Mouse (Mus musculus) erythroblast, adult 5-6 weeks (primary cell): ENCODE results near the gene Ccnb1ip1. TPM values are rescaled to one million over a fixed set of nuclear protein-coding genes. Genes with fewer than 3 reads are reported as not detected.

Experiments used
- ATAC-seq: replicated peaks from 2 replicates; pipeline ENCODE4 v1.8.0; 2016; ENCODE audit warnings: moderate number of reproducible peaks, mild to moderate bottlenecking, moderate TSS enrichment, inconsistent platforms; ENCODE audit not compliant: poor library complexity, low FRiP score, severe bottlenecking
- total RNA-seq, 2 experiments: library from RNA; stranded (forward) in 1 of 2; stranded (reverse) in 1 of 2; fragments of 150-400 nt in 1 of 2; fragments of 200-764, 138-1000 nt in 1 of 2; gene quantifications; 2 replicates each; pipeline versions ENCODE4 v1.2.3 to v1.2.4; 2015 to 2017; ENCODE audit warnings: low replicate concordance in 2 of 2

Gene Ccnb1ip1
- total RNA-seq, 2 experiments from 2014 or later: not detected

- ATAC-seq: peak; percentile 100
Observed at GRCm38 (mm10) chr14:50785251-50785637, 22.3 kb downstream of the Ccnb1ip1 start, which contains the start of gene Ttc5. Gene Ttc5, minus strand, starts transcription at chr14:50785519.

DNA sequence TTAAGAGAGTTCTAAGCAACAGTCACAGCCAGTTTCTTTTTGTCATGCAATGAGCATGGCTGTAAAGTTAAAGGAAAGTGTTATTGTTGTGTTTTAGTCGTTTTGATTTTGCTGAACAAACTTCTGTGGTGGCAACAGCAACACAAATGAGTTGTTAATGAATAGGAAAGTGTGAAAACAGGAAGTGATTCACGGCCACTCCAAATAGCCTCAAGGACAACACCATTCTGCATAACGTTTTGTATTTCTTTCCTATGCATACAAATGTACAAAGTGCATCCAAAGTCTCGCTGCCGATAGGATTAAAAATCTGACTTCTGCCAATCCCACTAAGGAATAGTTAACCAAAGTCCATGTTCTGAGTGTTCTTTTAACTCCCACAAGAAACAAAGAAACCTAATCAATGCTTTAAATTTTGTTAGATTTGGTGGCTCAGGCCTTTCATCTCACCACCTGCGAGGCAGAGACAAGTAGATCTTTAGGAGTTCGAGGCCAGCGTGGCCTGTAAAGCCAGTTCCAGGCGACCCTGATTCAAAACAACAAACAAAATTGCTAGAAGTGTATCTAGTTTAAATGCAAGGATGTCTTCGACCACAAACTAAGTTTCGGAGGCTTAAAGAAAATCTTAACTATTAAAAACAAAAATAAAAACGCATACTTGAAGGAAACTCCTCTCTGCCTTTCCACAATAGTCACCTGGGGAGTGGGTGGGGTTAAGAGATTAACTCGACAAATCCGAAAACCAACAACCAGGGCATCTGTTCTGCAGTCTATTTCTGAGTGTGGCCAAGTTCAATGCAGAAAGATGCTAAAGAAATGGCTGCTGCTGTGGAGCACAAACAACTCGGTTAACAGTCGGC is 22.9 kb downstream of the Ccnb1ip1 start:
- ATAC-seq: no peak; the same call in 1 of the 2 replicates

GRCm38 (mm10) chr14:50782166-50782565 is 25.4 kb downstream of the Ccnb1ip1 start:
- no peak for ATAC-seq

GRCm38 (mm10) chr14:50771342-50771741 is 36.2 kb downstream of the Ccnb1ip1 start:
- ATAC-seq: no peak

DNA sequence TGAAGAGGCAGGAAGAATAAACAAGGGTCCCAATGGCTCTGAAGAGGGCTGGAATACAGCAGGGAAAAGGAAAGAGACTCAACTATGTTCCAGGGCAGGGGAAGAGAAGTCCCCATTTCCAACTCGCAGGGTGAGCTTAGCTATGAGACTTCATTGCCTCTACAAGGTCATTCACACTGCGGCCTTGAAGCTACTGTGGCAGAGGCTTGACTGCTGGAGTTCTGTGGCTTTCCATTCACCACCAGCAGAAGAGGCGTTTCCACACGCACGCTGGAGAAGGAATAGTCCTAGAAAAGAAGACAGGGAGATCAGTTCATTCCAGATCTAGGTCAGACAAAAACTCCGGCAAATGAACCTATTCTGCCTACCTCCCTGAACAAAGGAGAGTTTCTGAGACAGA is 41.8 kb downstream of the Ccnb1ip1 start:
- no peak for ATAC-seq

- no peak for ATAC-seq
Observed at GRCm38 (mm10) chr14:50758416-50759085, 49.0 kb downstream of the Ccnb1ip1 start.

- no peak for ATAC-seq
Observed at GRCm38 (mm10) chr14:50744994-50745393, 62.5 kb downstream of the Ccnb1ip1 start, which contains the start of gene Olfr749. Gene Olfr749, minus strand, starts transcription at chr14:50745094.

DNA sequence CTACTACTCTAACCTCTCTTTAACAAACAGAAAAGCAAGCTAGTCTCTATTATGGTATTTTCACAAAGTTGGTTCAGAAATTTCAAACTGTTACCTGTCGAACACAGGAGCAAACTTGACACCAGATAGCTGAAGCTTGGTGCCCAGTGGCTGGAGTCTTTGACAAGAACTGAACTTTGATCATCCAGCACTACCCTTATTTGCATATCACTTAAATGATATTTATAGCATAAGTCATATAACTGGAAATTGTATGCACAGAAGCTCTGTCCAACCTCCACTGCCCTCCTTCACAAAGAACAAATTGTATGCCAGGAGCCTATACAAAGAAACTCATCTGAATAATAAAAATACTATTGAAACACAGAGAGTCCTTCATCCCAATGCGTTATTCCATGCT is 65.9 kb downstream of the Ccnb1ip1 start:
- no peak for ATAC-seq

GRCm38 (mm10) chr14:50740334-50740733 is 67.2 kb downstream of the Ccnb1ip1 start:
- no peak for ATAC-seq

Other genes starting within 250 kb of the Ccnb1ip1 start
- gene Olfr744, start 192.9 kb downstream of the Ccnb1ip1 start, total RNA-seq (2015; ENCODE audit: low replicate concordance): not detected in 2 replicates
- not detected in 2 replicates for gene Olfr744, start 192.9 kb downstream of the Ccnb1ip1 start, total RNA-seq (2017; ENCODE audit: low replicate concordance)
- not detected in 2 replicates for gene Olfr745, start 168.3 kb downstream of the Ccnb1ip1 start, total RNA-seq (2015; ENCODE audit: low replicate concordance)
- not detected in 2 replicates for gene Olfr745, start 168.3 kb downstream of the Ccnb1ip1 start, total RNA-seq (2017; ENCODE audit: low replicate concordance)
- gene Olfr746, start 160.6 kb downstream of the Ccnb1ip1 start, total RNA-seq (2015; ENCODE audit: low replicate concordance): not detected in 2 replicates
- not detected in 2 replicates for gene Olfr746, start 160.6 kb downstream of the Ccnb1ip1 start, total RNA-seq (2017; ENCODE audit: low replicate concordance)
- gene Olfr747, start 114.5 kb downstream of the Ccnb1ip1 start, total RNA-seq (2015; ENCODE audit: low replicate concordance): not detected in 2 replicates
- gene Olfr747, start 114.5 kb downstream of the Ccnb1ip1 start, total RNA-seq (2017; ENCODE audit: low replicate concordance): not detected in 2 replicates
- not detected in 2 replicates for gene Olfr748, start 100.4 kb downstream of the Ccnb1ip1 start, total RNA-seq (2015; ENCODE audit: low replicate concordance)
- not detected in 2 replicates for gene Olfr748, start 100.4 kb downstream of the Ccnb1ip1 start, total RNA-seq (2017; ENCODE audit: low replicate concordance)
- not detected in 2 replicates for gene Olfr749, start 62.6 kb downstream of the Ccnb1ip1 start, total RNA-seq (2015; ENCODE audit: low replicate concordance)
- gene Olfr749, start 62.6 kb downstream of the Ccnb1ip1 start, total RNA-seq (2017; ENCODE audit: low replicate concordance): not detected in 2 replicates
- gene Ttc5, start 22.2 kb downstream of the Ccnb1ip1 start, total RNA-seq (2015; ENCODE audit: low replicate concordance): 1.2 and 7.7 TPM in 2 replicates
- gene Ttc5, start 22.2 kb downstream of the Ccnb1ip1 start, total RNA-seq (2017; ENCODE audit: low replicate concordance): 9.8 and 11.8 TPM in 2 replicates
- gene Parp2, start 109 bp upstream of the Ccnb1ip1 start, total RNA-seq (2015; ENCODE audit: low replicate concordance): 15.8 and 18.2 TPM in 2 replicates
- gene Parp2, start 109 bp upstream of the Ccnb1ip1 start, total RNA-seq (2017; ENCODE audit: low replicate concordance): 32.1 and 44.7 TPM in 2 replicates
- 9.0 and 13.4 TPM in 2 replicates for gene Tep1, start 62.8 kb upstream of the Ccnb1ip1 start, total RNA-seq (2015; ENCODE audit: low replicate concordance)
- gene Tep1, start 62.8 kb upstream of the Ccnb1ip1 start, total RNA-seq (2017; ENCODE audit: low replicate concordance): 5.3 and 18.3 TPM in 2 replicates
- not detected in 2 replicates for gene Klhl33, start 89.8 kb upstream of the Ccnb1ip1 start, total RNA-seq (2015; ENCODE audit: low replicate concordance)
- 0.14 TPM in 1 of 2 replicates, not detected in the other for gene Klhl33, start 89.8 kb upstream of the Ccnb1ip1 start, total RNA-seq (2017; ENCODE audit: low replicate concordance)
- 6.5 and 19.2 TPM in 2 replicates for gene Osgep, start 117.2 kb upstream of the Ccnb1ip1 start, total RNA-seq (2015; ENCODE audit: low replicate concordance)
- gene Osgep, start 117.2 kb upstream of the Ccnb1ip1 start, total RNA-seq (2017; ENCODE audit: low replicate concordance): 13.0 and 13.4 TPM in 2 replicates
- 21.9 and 26.3 TPM in 2 replicates for gene Apex1, start 117.2 kb upstream of the Ccnb1ip1 start, total RNA-seq (2015; ENCODE audit: low replicate concordance)
- 12.3 and 13.4 TPM in 2 replicates for gene Apex1, start 117.2 kb upstream of the Ccnb1ip1 start, total RNA-seq (2017; ENCODE audit: low replicate concordance)
- gene Pip4p1, start 123.1 kb upstream of the Ccnb1ip1 start, total RNA-seq (2015; ENCODE audit: low replicate concordance): 19.6 and 22.3 TPM in 2 replicates
- gene Pip4p1, start 123.1 kb upstream of the Ccnb1ip1 start, total RNA-seq (2017; ENCODE audit: low replicate concordance): 18.0 and 21.5 TPM in 2 replicates
- 357 and 415 TPM in 2 replicates for gene Pnp, start 123.3 kb upstream of the Ccnb1ip1 start, total RNA-seq (2015; ENCODE audit: low replicate concordance)
- 529 and 542 TPM in 2 replicates for gene Pnp, start 123.3 kb upstream of the Ccnb1ip1 start, total RNA-seq (2017; ENCODE audit: low replicate concordance)
- gene Gm49342, start 136.8 kb upstream of the Ccnb1ip1 start, total RNA-seq (2015; ENCODE audit: low replicate concordance): not detected in 2 replicates
- not detected in 2 replicates for gene Gm49342, start 136.8 kb upstream of the Ccnb1ip1 start, total RNA-seq (2017; ENCODE audit: low replicate concordance)
- gene Pnp2, start 148.3 kb upstream of the Ccnb1ip1 start, total RNA-seq (2015; ENCODE audit: low replicate concordance): 161 and 174 TPM in 2 replicates
- 56.1 and 122 TPM in 2 replicates for gene Pnp2, start 148.3 kb upstream of the Ccnb1ip1 start, total RNA-seq (2017; ENCODE audit: low replicate concordance)
- 1.3 TPM in 1 of 2 replicates, not detected in the other for gene Rnase10, start 200.0 kb upstream of the Ccnb1ip1 start, total RNA-seq (2015; ENCODE audit: low replicate concordance)
- 0.85 TPM in 1 of 2 replicates, not detected in the other for gene Rnase10, start 200.0 kb upstream of the Ccnb1ip1 start, total RNA-seq (2017; ENCODE audit: low replicate concordance)
- not detected in 2 replicates for gene Rnase9, start 234.1 kb upstream of the Ccnb1ip1 start, total RNA-seq (2015; ENCODE audit: low replicate concordance)
- gene Rnase9, start 234.1 kb upstream of the Ccnb1ip1 start, total RNA-seq (2017; ENCODE audit: low replicate concordance): not detected in 2 replicates
- not detected in 2 replicates for gene Rnase11, start 242.4 kb upstream of the Ccnb1ip1 start, total RNA-seq (2015; ENCODE audit: low replicate concordance)
- not detected in 2 replicates for gene Rnase11, start 242.4 kb upstream of the Ccnb1ip1 start, total RNA-seq (2017; ENCODE audit: low replicate concordance)
- gene Rnase12, start 249.9 kb upstream of the Ccnb1ip1 start, total RNA-seq (2015; ENCODE audit: low replicate concordance): 5.4 TPM in 1 of 2 replicates, not detected in the other
- gene Rnase12, start 249.9 kb upstream of the Ccnb1ip1 start, total RNA-seq (2017; ENCODE audit: low replicate concordance): 3.1 TPM in 1 of 2 replicates, not detected in the other